Mouse (Mus musculus): Measurements from ENCODE around the gene Gpr39. TPM values are rescaled to one million over a fixed set of nuclear protein-coding genes. Genes with fewer than 3 reads are reported as not detected.

The Gpr39 gene
- total and polyA plus RNA-seq, 3 experiments: not detected

- DNase-seq (ENCODE audit: low read depth, low spot score): no peak
- Histone ChIP-seq H3K4me3 (ENCODE audit: control insufficient read depth in 1 of 2, insufficient read depth in 1 of 2, low read depth in 2 of 2, low read length in 2 of 2) (no peak overlapping the region), H3K9ac (ENCODE audit: control insufficient read depth, low read depth, low read length, poor library complexity, severe bottlenecking) (no peak overlapping the region), H3K27ac (ENCODE audit: control insufficient read depth, low read depth, low read length) (no peak overlapping the region), H3K4me1 (ENCODE audit: control insufficient read depth in 1 of 2, insufficient read depth in 2 of 2, low read length in 2 of 2) (no peaks in the 10 kb centered on the region), H3K36me3 (ENCODE audit: control insufficient read depth in 1 of 2, insufficient read depth in 2 of 2, low read length in 2 of 2) (no peaks in the 10 kb centered on the region), H3K27me3 (ENCODE audit: control insufficient read depth in 1 of 2, insufficient read depth in 2 of 2, low read length in 2 of 2) (no peaks in the 10 kb centered on the region), H3K79me2 (ENCODE audit: control insufficient read depth, insufficient read depth, low read length, poor library complexity) (no peaks in the 10 kb centered on the region), H3K9me3 (replicated peaks; ENCODE audit: insufficient read depth, low read length) (no peaks in the 10 kb centered on the region)
- TF ChIP-seq MEF2A (IDR thresholded peaks at IDR 0.05; ENCODE audit: extremely low read depth, insufficient replicate concordance, low read depth, low read length, poor library complexity, severe bottlenecking) (no peak), USF2 (IDR thresholded peaks at IDR 0.05; ENCODE audit: borderline replicate concordance in 1 of 2, insufficient read depth in 1 of 2, low read depth in 1 of 2, low read length in 2 of 2) (no peak), SIN3A (IDR thresholded peaks at IDR 0.05; ENCODE audit: low read length) (no peak), MYC (IDR thresholded peaks at IDR 0.05; ENCODE audit: low read depth, low read length) (no peak), KAT2A (conservative IDR thresholded peaks at IDR 0.05; ENCODE audit: low read depth, low read length) (no peak), NELFE (IDR thresholded peaks at IDR 0.05; ENCODE audit: low read depth, low read length) (no peak), E2F4 (IDR thresholded peaks at IDR 0.05; ENCODE audit: borderline replicate concordance, low read depth, low read length) (no peak), GABPA (IDR thresholded peaks at IDR 0.05; ENCODE audit: low read depth, low read length) (no peak), MAX (IDR thresholded peaks at IDR 0.05; ENCODE audit: low read length) (no peak), EP300 (IDR thresholded peaks at IDR 0.05; ENCODE audit: low read depth in 1 of 2, low read length in 2 of 2) (no peak), TAL1 (IDR thresholded peaks at IDR 0.05; ENCODE audit: low read length) (no peak), MAFK (IDR thresholded peaks at IDR 0.05; ENCODE audit: borderline replicate concordance, low read depth, low read length) (no peak), RCOR1 (IDR thresholded peaks at IDR 0.05; ENCODE audit: low read depth, low read length) (no peak), TCF12 (IDR thresholded peaks at IDR 0.05; ENCODE audit: low read depth, low read length) (no peak), JUND (IDR thresholded peaks at IDR 0.05; ENCODE audit: low read depth, low read length) (no peak), CTCF (IDR thresholded peaks at IDR 0.05 in 2 of 3, conservative IDR thresholded peaks at IDR 0.05 in 1 of 3; ENCODE audit: control insufficient read depth in 1 of 3, insufficient read depth in 1 of 3, low read depth in 2 of 3, low read length in 3 of 3, poor library complexity in 1 of 3, severe bottlenecking in 1 of 3) (no peak)
Observed at GRCm38 (mm10) chr1:125729731-125730536, 53.1 kb downstream of the Gpr39 start.

DNA sequence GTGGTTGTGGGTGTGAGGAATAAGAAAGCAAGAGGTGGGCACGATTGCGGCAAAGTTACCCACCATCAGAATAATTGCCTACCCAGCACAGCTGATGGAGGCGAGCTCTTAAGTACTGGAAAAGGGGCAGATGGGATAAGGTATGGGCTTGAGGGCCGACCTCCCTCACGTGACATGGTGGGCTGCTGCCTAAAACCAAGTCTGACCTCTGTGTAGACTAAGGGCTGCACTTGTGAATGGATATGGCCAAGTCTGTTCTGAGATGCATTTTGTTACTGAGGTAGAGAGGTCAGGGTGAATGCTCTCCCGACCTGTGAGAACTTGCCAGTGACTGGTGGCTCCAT, 53.7 kb downstream of the Gpr39 start:
- DNase-seq (ENCODE audit: low read depth, low spot score): no peak
- Histone ChIP-seq H3K9me3 (replicated peaks; ENCODE audit: insufficient read depth, low read length) (no peaks in the 10 kb centered on the region), H3K4me1 (ENCODE audit: control insufficient read depth in 1 of 2, insufficient read depth in 2 of 2, low read length in 2 of 2) (no peaks in the 10 kb centered on the region), H3K27ac (ENCODE audit: control insufficient read depth, low read depth, low read length) (no peak overlapping the region), H3K36me3 (ENCODE audit: control insufficient read depth in 1 of 2, insufficient read depth in 2 of 2, low read length in 2 of 2) (no peaks in the 10 kb centered on the region), H3K79me2 (ENCODE audit: control insufficient read depth, insufficient read depth, low read length, poor library complexity) (no peaks in the 10 kb centered on the region), H3K9ac (ENCODE audit: control insufficient read depth, low read depth, low read length, poor library complexity, severe bottlenecking) (no peak overlapping the region), H3K4me3 (ENCODE audit: control insufficient read depth in 1 of 2, insufficient read depth in 1 of 2, low read depth in 2 of 2, low read length in 2 of 2) (no peak overlapping the region), H3K27me3 (ENCODE audit: control insufficient read depth in 1 of 2, insufficient read depth in 2 of 2, low read length in 2 of 2) (no peaks in the 10 kb centered on the region)
- TF ChIP-seq HCFC1 (IDR thresholded peaks at IDR 0.05; ENCODE audit: low read depth, low read length) (no peak), NELFE (IDR thresholded peaks at IDR 0.05; ENCODE audit: low read depth, low read length) (no peak), CHD1 (IDR thresholded peaks at IDR 0.05; ENCODE audit: low read depth, low read length) (no peak), MAX (IDR thresholded peaks at IDR 0.05; ENCODE audit: low read length) (no peak), POLR2AphosphoS5 (IDR thresholded peaks at IDR 0.05; ENCODE audit: borderline replicate concordance, low read depth, low read length) (no peak), ZMIZ1 (IDR thresholded peaks at IDR 0.05; ENCODE audit: low read depth, low read length) (no peak), POLR2A (IDR thresholded peaks at IDR 0.05; ENCODE audit: control insufficient read depth in 1 of 2, insufficient read depth in 1 of 2, low read depth in 1 of 2, low read length in 2 of 2, poor library complexity in 1 of 2) (no peak), SMC3 (IDR thresholded peaks at IDR 0.05; ENCODE audit: low read depth, low read length) (no peak), BHLHE40 (IDR thresholded peaks at IDR 0.05; ENCODE audit: borderline replicate concordance, low read depth, low read length) (no peak), RAD21 (IDR thresholded peaks at IDR 0.05; ENCODE audit: low read depth, low read length) (no peak), USF2 (IDR thresholded peaks at IDR 0.05; ENCODE audit: borderline replicate concordance in 1 of 2, insufficient read depth in 1 of 2, low read depth in 1 of 2, low read length in 2 of 2) (no peak), SIN3A (IDR thresholded peaks at IDR 0.05; ENCODE audit: low read length) (no peak), ETS1 (IDR thresholded peaks at IDR 0.05; ENCODE audit: low read depth, low read length) (no peak), ZKSCAN1 (IDR thresholded peaks at IDR 0.05; ENCODE audit: low read depth, low read length) (no peak), MYB (IDR thresholded peaks at IDR 0.05; ENCODE audit: low read depth, low read length) (no peak), CTCF (IDR thresholded peaks at IDR 0.05 in 2 of 3, conservative IDR thresholded peaks at IDR 0.05 in 1 of 3; ENCODE audit: control insufficient read depth in 1 of 3, insufficient read depth in 1 of 3, low read depth in 2 of 3, low read length in 3 of 3, poor library complexity in 1 of 3, severe bottlenecking in 1 of 3) (no peak), GATA1 (IDR thresholded peaks at IDR 0.05; ENCODE audit: low read depth, low read length) (no peak), UBTF (IDR thresholded peaks at IDR 0.05; ENCODE audit: borderline replicate concordance, insufficient read depth, low read depth, low read length) (no peak)

Measured in MEL (cell line).